Mouse (Mus musculus) Muller cell, postnatal 12 days (primary cell): ENCODE results near the gene Slc37a1.

Experiments used
- DNase-seq: peaks from one replicate; pipeline ENCODE4 v3.0.0-alpha.2; 2015; ENCODE audit errors: inconsistent ontology term

Gene Slc37a1

DNA sequence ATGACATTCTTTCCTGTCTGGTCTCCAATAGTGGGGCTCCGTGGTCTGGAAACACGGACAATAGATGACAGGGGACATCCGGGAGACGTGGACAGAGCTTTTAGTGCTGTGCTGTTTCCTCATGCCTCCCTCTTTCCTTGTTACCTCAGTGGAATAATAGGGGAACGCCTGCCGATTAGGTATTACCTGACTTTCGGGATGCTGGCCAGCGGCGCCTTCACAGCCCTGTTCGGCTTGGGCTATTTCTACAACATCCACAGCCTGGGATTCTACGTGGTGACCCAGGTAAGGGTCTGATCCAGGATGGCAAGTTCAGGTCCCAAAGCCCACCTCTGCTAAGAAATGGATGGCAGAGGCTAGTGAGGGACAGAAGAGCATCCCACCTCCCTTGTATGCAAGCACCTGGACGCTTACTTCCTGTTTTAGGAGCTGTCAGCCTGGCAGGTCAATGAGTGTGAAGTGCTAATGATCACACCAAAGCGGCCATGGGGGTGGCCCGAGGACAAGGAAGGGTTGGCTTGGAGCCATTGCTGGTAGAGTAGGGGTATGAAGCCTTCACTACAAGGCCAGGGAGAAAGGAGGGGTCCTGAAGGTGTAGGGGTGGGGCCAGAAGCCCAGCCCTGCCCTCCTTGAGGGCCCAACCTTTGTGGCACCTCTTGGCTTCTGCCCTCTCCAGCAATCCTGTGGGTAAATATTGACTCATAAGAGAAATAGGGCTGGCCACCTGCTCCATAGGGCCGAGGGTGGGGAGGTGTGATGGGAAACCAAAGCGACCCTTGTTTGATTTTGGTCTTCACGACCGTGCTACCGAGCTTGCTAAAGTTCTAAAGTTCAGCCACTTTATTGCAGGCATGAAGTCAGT, 32.5 kb downstream of the Slc37a1 start:
- DNase-seq = no peak

DNA sequence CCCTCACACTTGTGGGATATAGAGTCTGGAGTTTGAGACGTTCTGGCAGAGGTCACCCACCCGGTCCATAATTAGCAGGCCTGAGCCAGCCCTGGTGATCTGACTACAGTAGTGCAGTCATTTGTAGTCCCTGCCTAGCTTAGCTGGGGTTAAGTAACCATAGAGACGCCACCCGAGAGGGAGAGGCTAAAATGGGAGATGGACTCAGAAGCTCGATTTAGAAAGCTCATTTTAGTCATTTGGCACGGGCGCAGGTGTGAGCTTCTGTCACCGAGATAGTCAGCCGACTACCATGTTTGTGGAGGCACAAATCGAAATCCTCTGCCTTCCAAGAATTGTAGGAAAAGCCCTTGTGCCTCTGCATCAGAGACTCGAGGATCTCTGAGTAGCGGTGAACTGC, 34.8 kb downstream of the Slc37a1 start:
- no peak for DNase-seq

DNA sequence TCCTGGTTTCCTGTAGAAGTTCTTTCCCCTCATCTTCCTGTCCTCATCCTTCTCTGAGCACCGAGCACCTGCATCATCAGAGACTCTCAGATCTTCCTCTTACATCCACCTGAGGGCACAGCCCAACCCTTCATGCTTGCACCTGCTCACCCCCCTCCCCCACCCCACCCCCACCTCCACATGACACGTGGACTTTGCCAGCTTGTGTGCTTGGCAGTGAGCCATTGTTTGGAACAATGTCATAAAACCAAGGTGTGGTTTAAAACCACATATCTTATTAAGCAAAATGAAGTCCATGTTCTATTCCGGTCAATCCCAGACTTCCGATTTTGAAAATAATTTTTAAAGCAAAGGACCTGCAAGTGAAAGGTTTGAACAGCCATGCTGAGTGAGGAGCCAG, 35.9 kb downstream of the Slc37a1 start:
- no peak for DNase-seq

DNA sequence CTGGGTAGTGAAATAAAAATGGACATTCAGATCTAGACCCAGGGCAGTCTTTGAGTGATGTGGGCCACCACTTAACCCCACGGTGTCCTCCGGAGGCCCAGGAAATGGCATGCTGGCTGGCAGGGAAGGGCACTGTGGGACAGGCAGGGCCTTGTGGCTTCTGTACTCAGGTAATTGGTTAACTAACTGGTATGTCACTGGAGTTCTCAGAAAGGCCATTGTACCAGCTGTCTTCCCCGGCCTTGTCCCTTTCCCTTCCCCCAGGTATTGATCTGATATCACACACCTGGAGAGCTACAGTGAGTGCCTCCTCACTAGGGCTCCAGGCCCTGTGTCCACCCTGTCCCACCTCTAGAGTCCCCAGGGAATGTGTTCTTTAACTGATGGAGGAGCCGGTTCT, 36.8 kb downstream of the Slc37a1 start:
- DNase-seq = no peak

DNA sequence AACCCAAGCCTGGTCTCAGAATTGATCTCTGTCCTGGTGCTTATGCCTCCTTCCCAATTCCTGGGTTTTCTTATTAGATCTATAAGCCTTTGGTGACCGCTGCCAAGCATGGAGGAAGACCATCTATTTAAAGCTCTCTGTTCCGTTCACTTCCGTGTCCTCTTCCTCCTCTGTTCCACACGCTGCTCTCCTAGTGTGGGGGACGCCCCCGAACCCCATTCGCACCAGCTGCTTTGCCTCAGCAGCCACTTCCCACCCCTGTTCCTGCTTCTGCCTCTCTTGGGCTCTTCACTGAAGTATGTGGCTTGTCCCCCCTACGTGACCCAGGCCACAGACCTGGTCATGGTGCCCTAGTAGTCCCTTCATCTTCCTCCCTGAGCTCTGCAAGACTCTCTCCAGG, 37.6 kb downstream of the Slc37a1 start:
- no peak for DNase-seq

DNA sequence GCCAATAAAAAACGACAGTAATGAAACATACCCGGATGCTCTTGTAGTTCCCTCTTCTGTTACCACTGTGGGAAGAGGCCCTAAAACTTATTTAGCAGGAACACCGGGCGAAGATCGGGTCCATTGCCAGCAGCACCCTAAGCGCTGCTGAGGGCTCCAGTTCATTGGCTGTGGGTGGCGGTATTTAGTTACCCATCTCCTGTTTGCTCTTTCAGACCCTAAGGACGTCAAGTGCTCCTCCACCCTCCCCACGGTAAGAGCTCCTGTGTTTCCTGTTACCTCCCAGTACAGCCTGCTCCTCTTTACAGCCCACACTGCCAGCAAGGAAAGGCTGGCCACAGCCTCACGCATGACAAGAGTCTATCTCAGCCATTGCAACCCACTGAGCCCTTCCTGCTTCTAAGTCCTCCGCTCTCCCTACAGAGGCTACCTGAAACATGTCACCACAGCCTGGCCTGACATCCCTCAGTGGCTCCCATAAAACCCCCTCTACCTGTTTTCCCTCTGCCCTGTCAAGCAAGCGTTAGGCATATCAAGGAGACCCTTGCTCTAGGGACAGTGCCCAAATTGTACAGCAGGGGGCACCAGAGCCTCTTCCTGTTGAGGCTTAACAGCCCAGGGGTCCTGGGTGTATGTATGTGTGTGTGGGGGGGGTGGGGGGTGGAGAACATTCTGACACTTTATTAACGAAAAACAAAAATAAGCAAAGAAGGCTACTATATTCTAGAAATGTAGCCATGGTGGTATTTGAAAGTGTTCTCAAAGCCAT, 39.0 kb downstream of the Slc37a1 start:
- DNase-seq = no peak

DNA sequence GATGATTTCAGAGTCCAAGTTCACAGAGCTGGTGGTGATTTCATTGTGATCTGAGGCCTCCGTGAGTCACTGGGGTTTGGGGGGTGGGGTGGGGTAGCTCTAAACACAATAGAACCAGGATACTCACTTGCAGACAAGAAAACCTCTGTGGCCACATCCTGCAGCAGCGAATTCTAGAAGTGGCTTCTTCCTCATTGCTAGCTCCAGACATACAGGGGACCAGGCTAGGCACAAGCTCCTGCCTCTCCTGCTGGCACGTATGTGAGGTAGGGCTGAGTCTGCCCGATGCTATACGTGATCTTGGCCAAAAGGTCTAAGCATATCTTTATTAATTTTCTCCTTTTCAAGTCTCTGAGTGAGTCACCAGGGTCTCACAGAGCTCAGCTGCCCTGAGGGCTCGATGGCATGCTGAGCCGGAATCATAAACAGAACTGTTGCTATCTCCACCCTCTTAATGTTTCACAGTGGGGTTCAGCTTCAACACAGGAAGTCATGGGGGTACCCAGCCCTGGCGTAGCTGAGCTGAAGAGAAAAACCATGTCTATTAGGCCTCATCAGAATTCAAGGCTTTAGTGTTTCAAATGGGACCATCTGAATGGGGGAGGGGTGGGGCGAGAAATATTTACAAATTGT, 39.7 kb downstream of the Slc37a1 start:
- DNase-seq = peak; percentile 86

DNA sequence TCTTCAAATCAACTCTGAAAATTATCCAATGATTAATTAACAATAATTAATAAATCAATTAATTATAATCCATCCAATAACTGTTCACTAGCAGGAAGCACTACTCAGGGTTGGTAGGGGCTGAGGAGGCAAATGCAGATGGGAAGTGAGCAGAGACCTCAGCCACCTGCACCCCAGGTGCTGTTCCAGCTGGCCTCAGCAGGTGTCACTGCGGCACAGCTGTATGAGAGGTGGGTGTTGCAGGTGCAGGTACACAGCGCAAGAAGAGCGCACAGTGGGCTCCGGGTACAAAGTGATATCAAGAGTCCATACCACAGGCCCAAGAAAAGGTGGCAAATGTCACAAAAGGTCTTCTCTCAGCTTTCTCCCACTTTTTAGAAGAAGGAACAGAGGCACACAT, 41.9 kb downstream of the Slc37a1 start:
- DNase-seq = no peak

DNA sequence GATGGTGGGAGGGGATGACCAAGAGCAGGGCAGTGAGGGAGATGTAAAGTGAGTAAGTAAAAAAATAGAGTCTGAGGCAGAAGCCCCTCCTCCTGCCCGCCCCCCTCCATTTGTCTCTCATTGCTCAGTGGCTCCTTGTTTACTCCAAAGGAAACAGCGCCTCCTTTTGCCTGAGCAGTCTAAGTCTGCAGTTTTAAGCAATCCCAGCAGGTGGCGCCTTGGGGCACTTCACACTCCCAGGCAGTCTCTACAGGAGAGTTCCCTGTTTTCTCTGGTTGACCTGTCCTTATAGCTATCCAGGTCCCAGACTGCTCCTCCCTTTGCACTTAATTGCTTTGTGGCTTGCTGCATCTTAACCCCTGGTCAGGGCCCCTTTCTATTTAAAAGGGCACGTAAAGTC, 44.0 kb downstream of the Slc37a1 start:
- peak; percentile 17 for DNase-seq

DNA sequence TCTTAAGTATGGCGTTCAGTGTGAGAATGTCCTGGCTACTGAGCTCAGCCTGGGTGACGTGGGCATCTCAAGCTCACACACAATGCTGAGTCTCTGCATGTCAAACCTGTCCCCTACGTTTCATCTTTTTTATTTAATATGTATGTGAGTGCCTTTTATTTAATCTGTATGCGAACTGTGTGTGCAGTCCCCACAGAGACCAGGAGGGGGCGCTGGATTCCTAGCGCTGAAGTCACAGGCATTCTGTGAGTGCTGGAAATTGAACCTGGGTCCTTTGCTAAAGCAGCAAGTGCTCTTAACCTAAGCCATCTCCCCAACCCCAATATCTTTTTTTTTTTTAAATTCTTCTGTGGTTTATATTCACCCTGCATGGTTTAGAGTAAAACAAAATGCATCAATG, 44.7 kb downstream of the Slc37a1 start:
- no peak for DNase-seq

DNA sequence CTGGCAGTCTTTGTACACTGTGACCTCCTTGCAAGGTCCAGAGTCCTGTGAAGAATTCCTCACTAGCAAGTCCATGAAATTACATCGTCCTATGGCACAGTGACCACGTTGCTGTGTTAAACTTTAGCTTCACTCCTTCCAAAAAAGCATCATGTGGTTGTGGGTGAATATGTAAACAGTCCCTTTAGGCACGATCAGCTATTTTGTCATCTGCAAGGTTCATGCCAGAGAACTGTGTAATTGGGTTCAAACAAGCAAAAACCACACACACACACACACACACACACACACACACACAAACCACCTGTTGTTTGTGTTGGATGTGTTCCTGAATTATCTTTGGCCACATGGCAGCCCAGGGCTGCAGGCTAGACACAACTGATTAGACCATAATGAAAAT, 45.3 kb downstream of the Slc37a1 start:
- no peak for DNase-seq

DNA sequence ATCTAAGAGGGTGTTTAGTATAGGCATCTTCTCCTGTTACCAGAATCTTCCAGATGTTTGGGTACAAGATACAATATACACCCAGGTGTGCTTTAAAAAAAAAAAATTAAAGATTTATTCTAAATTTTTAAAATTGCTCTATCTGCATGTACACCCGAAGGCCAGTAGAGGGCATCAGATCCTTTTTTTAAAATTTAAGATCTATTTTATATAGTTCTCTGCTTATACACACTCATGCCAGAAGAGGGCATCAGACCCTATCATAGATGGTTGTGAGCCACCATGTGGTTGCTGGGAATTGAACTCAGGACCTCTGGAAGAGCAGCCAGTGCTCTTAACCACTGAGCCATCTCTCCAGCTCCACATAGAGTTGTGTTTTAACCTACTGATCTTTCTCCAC, 45.7 kb downstream of the Slc37a1 start:
- DNase-seq = peak; percentile 13

DNA sequence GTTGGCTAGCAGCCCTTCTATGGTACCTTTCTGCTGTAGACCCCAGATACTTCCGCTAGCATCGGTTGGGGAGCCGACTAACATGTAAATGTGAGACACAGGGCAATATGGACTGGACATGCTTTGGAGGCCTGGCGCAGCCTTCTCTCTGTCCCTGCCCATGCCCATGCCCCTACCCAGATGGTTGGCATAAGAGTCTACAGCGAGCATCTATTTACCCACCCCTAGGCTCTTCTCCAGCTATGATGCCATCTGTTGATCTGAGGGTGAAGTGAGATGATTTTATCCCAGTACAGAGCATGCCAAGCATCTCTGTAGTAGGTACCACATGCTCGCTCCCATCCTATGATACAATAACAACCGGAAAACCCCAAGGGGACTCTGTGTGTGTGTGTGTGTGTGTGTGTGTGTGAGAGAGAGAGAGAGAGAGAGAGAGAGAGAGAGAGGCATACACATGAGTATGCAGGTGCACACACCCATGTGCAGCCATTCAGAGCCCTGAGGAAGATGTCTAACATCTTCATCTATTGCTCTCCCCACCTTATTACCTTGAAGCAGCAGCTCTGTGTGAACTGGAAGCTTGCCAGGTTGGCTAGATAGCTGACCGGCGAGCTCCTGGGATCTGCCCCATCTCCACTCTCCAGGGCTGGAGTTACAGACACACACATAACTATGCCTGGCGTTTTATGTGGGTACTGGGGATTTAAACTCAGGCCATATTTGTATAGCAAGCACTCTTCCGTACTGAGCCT, 48.1 kb downstream of the Slc37a1 start:
- DNase-seq = no peak

DNA sequence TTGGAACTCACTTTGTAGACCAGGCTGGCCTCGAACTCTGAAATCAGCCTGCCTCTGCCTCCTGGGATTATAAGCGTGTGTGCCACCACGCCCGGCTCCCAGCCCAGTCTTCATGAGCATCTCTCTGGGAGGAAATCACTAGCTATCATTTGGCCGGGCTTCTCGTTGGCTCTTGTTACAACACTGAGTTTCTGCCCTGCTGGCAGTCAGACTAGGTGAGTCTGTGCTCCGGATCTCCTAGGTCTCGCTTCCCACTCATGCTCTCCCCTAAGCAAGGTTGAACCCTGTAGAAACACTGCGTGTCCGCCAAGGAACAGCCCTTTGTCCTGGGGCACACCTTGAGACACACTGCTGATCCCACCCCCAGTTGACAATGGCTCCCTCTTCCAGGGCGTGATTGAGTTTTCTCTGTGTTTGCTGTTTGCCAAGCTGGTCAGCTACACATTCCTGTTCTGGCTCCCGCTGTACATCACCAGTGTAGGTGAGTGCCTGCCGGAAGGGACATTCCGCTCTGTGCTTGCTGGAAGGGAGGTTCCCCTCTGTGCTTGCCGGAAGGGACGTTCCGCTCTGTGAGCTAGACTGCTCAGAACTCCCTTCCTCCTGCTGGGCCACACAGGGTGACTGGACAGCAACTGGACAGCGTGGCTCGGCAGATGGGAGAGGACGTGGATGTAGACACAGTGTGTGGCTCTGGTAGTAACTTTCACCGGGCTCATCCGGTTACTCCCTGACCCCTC, 48.9 kb downstream of the Slc37a1 start:
- no peak for DNase-seq

DNA sequence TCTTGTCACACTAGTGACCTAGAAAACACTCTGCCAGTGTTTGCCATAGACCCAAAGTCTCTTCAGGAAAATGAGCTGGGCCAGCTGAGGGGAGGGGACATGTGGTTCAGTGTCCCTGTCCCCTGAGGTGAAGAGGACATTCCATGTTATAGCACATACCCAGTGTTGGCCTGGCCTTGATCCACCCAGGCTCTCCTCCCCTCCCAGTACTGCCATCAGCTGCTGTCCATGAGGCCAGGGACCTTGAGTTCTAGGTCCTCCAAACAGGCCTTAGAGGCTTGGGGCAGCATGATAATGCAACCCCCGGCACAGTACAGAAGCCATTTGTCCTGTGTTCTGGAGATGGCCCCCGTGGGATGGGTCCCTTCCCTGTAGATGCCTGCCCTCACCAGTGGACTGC, 53.2 kb downstream of the Slc37a1 start:
- no peak for DNase-seq

DNA sequence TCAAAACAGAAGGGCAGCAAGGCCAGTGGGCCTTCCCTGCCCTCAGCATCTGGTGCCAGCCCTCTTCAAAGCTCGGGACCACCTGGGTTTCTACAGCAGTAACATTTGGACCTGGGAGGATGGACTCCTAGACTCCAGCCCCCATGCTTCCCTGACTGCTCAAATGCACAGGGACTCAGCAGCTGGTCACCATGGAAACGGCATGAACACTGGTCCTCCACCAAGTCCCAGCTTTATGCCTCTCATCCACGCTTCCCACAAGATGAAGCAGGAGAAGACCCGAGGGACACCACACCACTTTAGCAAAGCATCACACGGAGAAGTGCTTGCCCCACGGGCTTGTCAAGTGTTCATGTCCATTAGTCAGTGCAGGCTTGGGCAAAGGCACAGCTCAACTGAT, 55.6 kb downstream of the Slc37a1 start:
- DNase-seq = no peak

DNA sequence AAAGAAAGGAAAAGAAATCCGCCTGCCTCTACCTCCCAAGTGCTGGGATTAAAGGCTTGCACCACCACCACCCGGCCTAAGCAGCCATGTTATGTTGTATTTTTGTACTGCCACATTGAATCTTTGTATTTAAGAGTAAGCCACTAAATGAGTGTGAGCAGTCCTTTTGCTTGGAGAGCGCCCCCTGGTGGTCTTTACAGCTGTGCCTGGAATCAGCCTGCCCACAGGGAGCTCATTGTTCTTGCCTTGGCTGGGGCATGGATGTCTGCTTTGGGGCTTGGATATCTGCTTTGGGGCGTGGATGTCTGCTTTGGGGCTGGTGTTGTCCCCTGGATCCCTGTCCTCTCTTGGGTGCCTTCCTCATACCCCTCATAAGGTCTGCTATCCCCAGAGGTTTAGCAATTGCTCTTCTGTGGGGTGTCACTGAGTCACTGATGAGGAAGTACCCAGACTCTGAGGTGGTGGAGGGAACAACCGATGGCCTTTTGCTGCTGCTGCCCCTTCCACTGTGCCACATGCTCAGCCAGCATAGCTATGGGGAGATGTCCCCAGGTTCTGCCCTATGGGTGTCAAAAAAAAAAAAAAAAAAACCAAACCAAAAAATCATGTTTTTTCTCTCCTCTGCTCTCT, 57.7 kb downstream of the Slc37a1 start:
- DNase-seq = peak; percentile 33

DNA sequence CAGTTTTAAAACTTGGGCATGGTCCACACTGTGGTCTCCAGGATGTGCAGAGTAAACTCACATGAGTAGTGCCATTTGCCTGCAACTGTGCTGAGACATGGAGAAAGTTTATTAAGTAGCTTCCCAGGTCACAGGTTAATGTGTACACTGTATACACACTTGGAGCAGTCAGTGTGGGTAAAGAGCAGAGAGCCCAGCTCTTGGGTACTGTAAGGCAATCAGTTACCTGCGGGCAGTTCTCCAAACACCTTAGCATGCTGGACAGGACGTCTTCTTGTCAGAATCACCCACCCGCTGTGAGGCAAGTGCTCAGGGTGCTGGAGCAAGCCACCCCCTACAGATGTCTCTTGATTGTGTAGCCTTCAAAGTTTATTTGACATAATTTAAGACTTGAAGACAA, 58.2 kb downstream of the Slc37a1 start:
- DNase-seq = no peak

DNA sequence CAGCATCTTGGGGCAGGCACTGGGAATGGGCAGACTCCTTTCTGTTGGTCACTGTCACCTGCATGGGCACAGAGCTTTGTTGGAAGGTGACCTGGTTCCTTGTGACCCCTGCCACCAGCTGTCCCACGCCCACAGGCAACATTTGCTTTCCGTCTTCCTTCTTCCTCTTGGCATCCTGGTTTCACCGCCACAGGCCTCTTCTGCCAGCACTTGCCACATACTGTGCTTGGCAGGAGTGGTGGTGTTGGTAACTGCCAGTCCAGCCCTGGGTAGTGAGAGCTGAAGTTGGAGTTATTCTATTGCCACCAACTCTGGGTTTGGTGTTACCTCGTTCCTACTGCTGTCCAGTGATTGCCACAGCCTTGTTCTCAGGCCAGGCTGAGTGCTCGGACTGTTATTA, 61.5 kb downstream of the Slc37a1 start:
- DNase-seq = no peak

DNA sequence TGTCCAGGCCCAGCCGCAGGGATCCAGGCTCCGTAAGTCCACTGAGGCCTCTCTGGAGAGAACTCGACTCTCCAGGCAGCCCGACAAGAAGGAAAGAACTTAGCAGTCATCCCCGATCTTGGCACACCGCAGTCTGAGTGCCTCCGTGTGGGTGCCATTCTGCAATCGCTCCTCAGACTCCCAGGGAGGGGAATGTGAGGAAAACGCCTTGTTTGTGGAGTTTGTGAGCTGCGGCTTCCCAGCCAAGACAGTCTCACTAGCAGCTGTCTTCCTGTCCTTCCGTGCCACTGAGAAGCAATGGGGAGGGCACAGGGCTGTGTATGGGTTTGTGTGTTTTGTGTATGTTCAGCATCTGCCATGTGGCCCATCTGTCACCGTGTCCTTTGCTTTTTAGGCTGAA, 62.8 kb downstream of the Slc37a1 start:
- no peak for DNase-seq

DNA sequence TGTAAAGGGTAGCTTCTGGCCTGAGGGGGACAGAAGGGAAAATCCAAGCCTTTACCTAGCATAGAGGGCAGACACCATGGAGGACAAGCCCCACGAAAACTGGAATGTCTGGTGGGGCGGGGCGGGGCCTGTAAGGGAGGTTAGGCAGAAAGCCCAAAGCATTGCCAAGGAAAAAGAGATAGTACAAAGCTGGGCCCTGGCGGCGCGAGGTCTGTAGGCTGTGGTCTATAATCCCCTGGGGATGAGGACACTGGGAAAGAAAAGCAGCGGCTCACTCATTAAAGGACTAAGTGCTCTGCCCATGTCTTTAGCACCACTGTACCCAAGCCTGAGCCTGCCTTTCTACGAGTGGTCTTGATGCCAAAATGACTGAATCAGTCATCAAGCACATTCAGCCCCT, 65.4 kb downstream of the Slc37a1 start:
- no peak for DNase-seq
